Mouse (Mus musculus) kidney, embryonic 16.5 days (tissue): ENCODE results near the gene Prss34. TPM values are rescaled to one million over a fixed set of nuclear protein-coding genes. Genes with fewer than 3 reads are reported as not detected.

Experiments
- ATAC-seq: fragments of 200-750 bp; cut with Nextera tagmentation; 2 replicates; pipeline ENCODE4 v1.8.0; 2017; ENCODE audit warnings: moderate TSS enrichment; ENCODE audit not compliant: low FRiP score, low TSS enrichment
- H3K27ac ChIP-seq: fragments of 300-500 bp; sonication (generic); 2 replicates; pipeline ENCODE4 v1.5.1; 2014; ENCODE audit warnings: low read length
- H3K27me3 ChIP-seq: fragments of 300-500 bp; sonication (generic); 2 replicates; pipeline ENCODE4 v1.6.1; 2014; ENCODE audit warnings: low read length, control low read depth, mixed read lengths; ENCODE audit not compliant: insufficient read depth
- H3K36me3 ChIP-seq: fragments of 300-500 bp; sonication (generic); 2 replicates; pipeline ENCODE4 v1.6.1; 2014; ENCODE audit warnings: low read length, control low read depth, mixed read lengths; ENCODE audit not compliant: insufficient read depth
- H3K4me1 ChIP-seq: fragments of 300-500 bp; sonication (generic); 2 replicates; pipeline ENCODE4 v1.6.1; 2014; ENCODE audit warnings: low read length, control low read depth, mixed read lengths; ENCODE audit not compliant: insufficient read depth
- H3K4me2 ChIP-seq: fragments of 300-500 bp; sonication (generic); replicated peaks from 2 replicates; pipeline ENCODE4 v1.6.1; 2014; ENCODE audit warnings: low read depth, low read length
- H3K4me3 ChIP-seq: fragments of 300-500 bp; sonication (generic); 2 replicates; pipeline ENCODE4 v1.5.1; 2014; ENCODE audit warnings: mild to moderate bottlenecking, low read length
- H3K9ac ChIP-seq: fragments of 300-500 bp; sonication (generic); replicated peaks from 2 replicates; pipeline ENCODE4 v1.6.1; 2014; ENCODE audit warnings: low read length
- H3K9me3 ChIP-seq: fragments of 300-500 bp; sonication (generic); 2 replicates; pipeline ENCODE4 v1.6.1; 2016; ENCODE audit warnings: low read length, control low read depth
- WGBS: fragments of 180-500 bp; shearing (Covaris S2); extraction: QIAGEN DNeasy Blood & Tissue Kit; methylation state at CpG from one replicate; pipeline ENCODE4 v1.1.7; 2014; 5-methylcytosine and 5-hydroxymethylcytosine counted together
- polyA plus RNA-seq: library from polyadenylated mRNA; unstranded; fragments of >200 nt; fragmentation: Nextera tagmentation; extraction: Ambion mirVana; gene quantifications from 2 replicates; pipeline ENCODE4 v1.2.1, GENCODE M21; 2015

Gene Prss34
- 0.30 TPM in 1 of 2 replicates, not detected in the other for polyA plus RNA-seq

DNA sequence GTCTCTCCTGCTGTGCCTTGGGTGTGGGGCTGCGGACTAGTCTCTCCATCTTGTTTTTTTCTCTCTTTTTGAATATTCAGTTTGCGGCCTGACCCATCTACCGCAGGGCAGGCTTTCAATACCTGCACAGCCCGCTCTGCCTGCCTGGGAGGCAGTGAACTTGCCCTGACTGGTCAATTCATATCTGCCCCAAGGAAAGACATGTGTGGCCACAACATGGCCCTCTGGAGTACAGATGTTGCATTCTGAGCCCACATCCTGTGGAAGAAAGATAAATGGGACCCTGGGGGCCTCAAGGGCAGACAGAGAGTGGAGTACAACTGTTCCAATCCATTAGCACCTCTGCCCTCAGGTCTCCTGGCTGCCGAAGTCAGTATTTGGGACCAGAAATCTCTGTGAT, at the start of gene Prss34:
Gene Prss34, plus strand, starts transcription at position 301 of the 400 bp plus-strand sequence.
- no peaks in the 10 kb centered on the region for H3K36me3 ChIP-seq
- no peaks in the 10 kb centered on the region for H3K27me3 ChIP-seq
- 75% methylated on average over 5 of the region's 5 CpGs for WGBS
- no peak within 1 kb of the TSS for H3K4me3 ChIP-seq
- ATAC-seq, result no peak
- no peak within 1 kb of the TSS for H3K4me2 ChIP-seq
- no peaks in the 10 kb centered on the region for H3K4me1 ChIP-seq
- no peaks in the 10 kb centered on the region for H3K9me3 ChIP-seq
- H3K9ac ChIP-seq, result no peak within 1 kb of the TSS
- H3K27ac ChIP-seq, result no peak within 1 kb of the TSS

DNA sequence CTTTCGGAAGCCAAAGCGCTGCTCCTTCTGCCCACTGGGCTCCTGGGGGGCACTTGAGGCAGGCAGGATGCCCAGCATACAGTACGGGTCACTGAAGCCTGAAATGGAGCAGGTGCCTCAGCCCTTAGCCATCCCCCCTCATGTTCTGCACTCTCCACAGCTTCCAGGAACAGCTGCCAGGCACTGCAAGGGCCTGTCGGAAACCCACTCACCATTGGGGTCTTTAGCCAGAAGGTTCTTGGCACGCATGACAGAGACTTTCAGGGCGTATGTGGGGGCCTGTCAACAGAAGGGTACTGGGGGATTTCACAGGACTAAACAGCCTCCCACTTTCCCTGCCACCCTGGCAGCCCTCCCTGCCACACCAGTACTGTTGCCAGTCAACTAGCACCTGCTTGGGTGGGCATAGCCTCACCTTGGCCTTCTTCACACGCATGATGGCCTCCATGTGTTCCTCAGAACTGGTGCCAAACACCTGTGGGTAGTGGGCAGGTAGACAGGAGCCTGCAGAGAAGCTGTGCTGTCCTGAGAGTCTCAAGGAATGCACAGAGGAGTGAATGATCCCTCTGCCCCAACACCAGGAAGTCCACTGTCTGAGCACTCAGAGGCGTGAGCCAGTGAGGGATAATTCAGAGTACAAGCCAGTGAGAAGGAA, 47.9 kb upstream of the Prss34 start:
- no peaks in the 10 kb centered on the region for H3K9me3 ChIP-seq
- H3K27ac ChIP-seq, result no peak overlapping the region
- H3K4me1 ChIP-seq, result no peaks in the 10 kb centered on the region
- no peak for ATAC-seq
- WGBS, result 74% methylated on average over 8 of the region's 8 CpGs
- H3K4me3 ChIP-seq, result no peak overlapping the region
- H3K4me2 ChIP-seq, result no peak overlapping the region
- peaks cover 11% of the 10 kb centered on the region for H3K27me3 ChIP-seq
- no peaks in the 10 kb centered on the region for H3K36me3 ChIP-seq
- H3K9ac ChIP-seq, result no peak overlapping the region

DNA sequence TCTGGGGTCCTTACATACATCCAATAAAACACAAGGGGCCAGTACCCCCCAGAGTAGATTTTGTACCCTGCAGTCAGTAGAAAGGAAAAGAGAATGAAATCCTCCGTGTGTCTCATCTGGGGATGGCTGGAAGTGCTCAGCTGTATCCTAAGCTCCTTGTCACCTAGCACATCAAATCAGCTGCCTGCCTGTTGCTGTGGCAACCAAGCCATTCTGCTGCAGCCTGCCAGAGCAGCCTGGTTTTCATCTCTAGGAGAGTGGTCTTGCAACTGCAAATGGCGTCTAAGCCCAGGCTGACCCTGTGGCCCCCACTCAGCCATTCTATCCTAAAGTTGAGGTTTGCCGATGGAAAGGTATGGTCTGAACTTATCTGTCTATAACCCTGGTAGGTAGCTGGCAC, 45.6 kb upstream of the Prss34 start:
- Histone ChIP-seq H3K4me3 (no peak overlapping the region), H3K4me2 (no peak overlapping the region), H3K36me3 (no peaks in the 10 kb centered on the region), H3K9me3 (no peaks in the 10 kb centered on the region), H3K27ac (no peak overlapping the region), H3K9ac (no peak overlapping the region), H3K4me1 (peaks cover 10% of the 10 kb centered on the region; the same call in 1 of the 2 replicates), H3K27me3 (peaks cover 19% of the 10 kb centered on the region)
- 45% methylated on average over 3 of the region's 3 CpGs for WGBS
- ATAC-seq, result no peak

DNA sequence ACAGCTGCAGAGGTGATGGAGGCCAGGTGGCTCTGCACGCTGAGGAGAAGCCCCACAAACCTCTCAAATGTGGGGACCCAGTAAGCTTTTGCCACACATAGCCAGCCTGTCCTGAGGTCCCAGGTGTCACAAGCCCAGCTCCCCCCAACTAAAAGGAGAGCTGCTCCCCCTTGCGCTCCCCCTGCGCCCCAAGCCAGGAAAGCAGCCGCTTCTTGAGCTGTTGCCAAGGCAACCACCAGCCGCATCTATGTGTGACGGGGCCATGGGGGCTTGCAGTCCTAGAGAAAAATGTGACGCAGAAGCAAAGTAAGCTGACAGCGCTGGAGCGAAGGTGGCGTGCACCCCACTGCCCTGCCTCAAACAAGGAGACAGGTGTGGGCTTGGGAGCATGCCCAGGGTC, 44.4 kb upstream of the Prss34 start:
- H3K27me3 ChIP-seq, result peaks cover 19% of the 10 kb centered on the region
- no peak overlapping the region for H3K27ac ChIP-seq
- no peak overlapping the region for H3K9ac ChIP-seq
- ATAC-seq, result no peak
- H3K4me2 ChIP-seq, result no peak overlapping the region
- peaks cover 14% of the 10 kb centered on the region; the same call in 1 of the 2 replicates for H3K4me1 ChIP-seq
- no peaks in the 10 kb centered on the region for H3K9me3 ChIP-seq
- WGBS, result 40% methylated on average over 10 of the region's 10 CpGs
- peaks cover 3% of the 10 kb centered on the region; the same call in 1 of the 2 replicates for H3K36me3 ChIP-seq
- H3K4me3 ChIP-seq, result no peak overlapping the region

DNA sequence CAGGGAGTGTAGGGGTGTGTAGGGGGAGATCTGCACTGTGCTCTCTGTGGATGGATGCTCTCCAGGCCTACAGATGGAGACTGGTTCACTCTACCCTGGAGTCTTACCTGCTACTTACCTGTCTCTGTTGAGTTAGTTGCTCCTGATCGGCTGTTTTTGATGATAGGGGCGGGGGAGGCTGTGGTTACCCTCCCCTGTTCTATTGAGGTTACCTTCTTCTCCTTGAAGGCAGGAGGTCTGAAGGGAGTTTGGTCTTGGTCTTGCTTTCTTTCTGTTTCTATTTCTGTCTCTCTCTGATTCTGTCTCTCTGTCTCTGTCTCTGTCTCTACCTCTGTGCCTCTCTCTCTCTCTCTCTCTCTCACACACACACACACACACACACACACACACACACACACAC, 43.1 kb upstream of the Prss34 start:
- no peak overlapping the region for H3K4me2 ChIP-seq
- peaks cover 14% of the 10 kb centered on the region for H3K36me3 ChIP-seq
- H3K27me3 ChIP-seq, result peaks cover 19% of the 10 kb centered on the region
- H3K9ac ChIP-seq, result no peak overlapping the region
- H3K4me3 ChIP-seq, result no peak overlapping the region
- no peak overlapping the region for H3K27ac ChIP-seq
- ATAC-seq, result no peak
- H3K4me1 ChIP-seq, result peaks cover 14% of the 10 kb centered on the region; the same call in 1 of the 2 replicates
- H3K9me3 ChIP-seq, result no peaks in the 10 kb centered on the region
- WGBS, result 47% methylated on average over 2 of the region's 2 CpGs

DNA sequence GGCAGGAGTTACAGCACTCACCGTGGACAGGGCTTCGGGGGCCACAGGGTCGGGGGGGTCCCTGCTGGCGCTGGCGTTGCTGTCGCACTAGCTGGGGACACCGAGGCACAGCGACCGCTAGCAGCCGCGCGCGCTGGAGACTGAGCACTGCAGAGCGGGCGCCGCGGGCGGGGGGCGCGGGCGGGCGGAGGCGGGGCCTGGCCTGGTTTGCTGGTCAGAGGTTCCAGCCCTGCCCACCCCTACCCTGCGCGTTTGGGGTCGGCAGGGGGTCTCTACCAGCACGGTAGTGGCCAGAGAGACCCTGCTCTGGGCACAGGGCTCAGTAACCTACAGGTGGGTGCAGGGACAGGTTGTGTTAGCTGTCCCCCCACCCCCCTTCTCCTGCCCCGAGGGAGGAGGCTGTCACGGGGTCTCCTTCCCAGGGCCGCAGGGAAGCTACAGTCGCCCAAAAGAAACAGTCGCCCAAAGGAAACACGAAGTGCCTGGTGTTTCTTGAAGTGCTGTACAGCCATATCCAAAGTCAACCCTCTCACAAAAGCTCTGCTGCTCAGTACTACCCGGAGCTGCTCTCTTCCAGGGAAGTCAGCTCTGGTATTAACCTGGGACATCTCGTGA, 41.9 kb upstream of the Prss34 start, which contains the start of gene Baiap3:
Gene Baiap3, minus strand, starts transcription at position 225 of the 615 bp plus-strand sequence.
- ATAC-seq, result peak; percentile 29
- peak within 1 kb of the TSS; percentile 77 for H3K4me2 ChIP-seq
- peak within 1 kb of the TSS; percentile 46 for H3K4me3 ChIP-seq
- H3K4me1 ChIP-seq, result peaks cover 14% of the 10 kb centered on the region; the same call in 1 of the 2 replicates
- peaks cover 17% of the 10 kb centered on the region for H3K36me3 ChIP-seq
- H3K9ac ChIP-seq, result peak within 1 kb of the TSS; percentile 56
- no peak within 1 kb of the TSS for H3K27ac ChIP-seq
- H3K27me3 ChIP-seq, result peaks cover 19% of the 10 kb centered on the region
- 3% methylated on average over 32 of the region's 35 CpGs for WGBS
- no peaks in the 10 kb centered on the region for H3K9me3 ChIP-seq

DNA sequence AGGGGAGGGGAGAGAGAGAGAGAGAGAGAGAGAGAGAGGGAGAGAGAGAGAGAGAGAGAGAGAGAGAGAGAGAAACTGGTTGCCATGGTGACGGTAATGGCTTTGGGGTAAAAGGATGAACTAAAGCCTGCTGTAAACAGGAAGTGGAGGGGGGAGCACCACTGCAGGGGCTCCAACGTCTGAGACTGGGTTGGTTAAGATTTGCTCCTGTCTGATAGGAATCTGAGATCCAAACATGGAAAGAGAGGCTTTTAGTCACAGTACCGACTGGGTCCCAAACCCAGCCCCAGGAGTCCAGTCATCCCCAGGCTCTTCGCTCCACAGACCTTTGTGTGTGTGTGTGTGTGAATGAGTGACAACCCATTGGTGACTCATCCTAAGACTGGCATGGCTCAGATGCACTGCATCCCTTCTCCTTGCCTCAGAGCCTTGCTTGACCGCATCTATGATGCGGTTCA, 40.4 kb upstream of the Prss34 start:
- no peaks in the 10 kb centered on the region for H3K9me3 ChIP-seq
- no peak overlapping the region for H3K27ac ChIP-seq
- peaks cover 19% of the 10 kb centered on the region for H3K27me3 ChIP-seq
- no peak overlapping the region for H3K9ac ChIP-seq
- ATAC-seq, result no peak
- H3K36me3 ChIP-seq, result peaks cover 23% of the 10 kb centered on the region
- WGBS, result 52% methylated on average over 6 of the region's 6 CpGs
- peaks cover 14% of the 10 kb centered on the region; the same call in 1 of the 2 replicates for H3K4me1 ChIP-seq
- H3K4me3 ChIP-seq, result no peak overlapping the region
- H3K4me2 ChIP-seq, result no peak overlapping the region

DNA sequence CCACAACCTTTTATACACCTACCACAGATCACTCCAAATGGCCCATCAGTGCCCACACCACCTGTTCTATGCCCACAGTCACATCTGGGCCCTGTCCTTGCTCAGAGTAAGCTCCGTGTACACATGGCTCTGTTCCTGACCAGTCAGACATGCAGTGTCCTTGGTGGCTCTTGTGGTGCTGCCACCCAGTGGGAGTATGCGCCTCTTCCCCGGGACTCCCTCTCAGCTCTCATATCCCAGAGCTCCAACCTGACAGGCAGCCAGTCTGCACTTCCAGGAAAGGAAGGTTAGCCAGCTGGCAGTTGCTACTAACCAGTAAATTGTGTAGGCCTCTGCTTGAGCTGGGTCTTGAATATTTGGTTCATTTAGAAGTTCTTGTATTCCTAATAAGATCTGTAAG, 33.7 kb upstream of the Prss34 start:
- 70% methylated on average over 3 of the region's 3 CpGs for WGBS
- ATAC-seq, result no peak

DNA sequence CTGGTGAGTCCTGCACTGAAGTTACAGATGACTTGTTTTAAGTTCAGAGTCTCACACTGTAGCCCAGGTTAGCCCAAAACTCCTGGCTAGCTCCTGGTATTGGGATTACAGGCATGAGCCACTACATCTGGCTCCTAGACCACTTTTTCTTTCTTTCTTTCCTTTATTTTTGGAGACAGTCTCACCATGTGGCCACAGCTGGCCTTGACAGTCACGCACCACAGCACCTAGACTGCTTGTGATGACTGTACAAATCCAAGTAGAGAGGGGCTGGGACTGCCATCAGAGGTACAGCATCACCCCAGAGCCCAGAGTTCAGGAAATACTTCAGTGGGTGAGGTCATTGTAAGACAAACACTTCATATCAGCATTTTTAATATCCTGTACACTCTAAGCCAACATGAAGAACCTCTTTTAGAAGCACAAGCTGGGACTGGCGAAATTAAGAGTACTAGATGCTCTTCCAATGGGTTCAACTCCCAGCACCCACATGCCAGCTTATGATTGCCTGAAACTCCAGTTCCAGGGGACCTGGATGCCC, 27.3 kb upstream of the Prss34 start:
- Histone ChIP-seq H3K27me3 (no peaks in the 10 kb centered on the region), H3K4me2 (peak overlapping the region; percentile 100), H3K4me3 (peak overlapping the region; percentile 100), H3K27ac (no peak overlapping the region), H3K36me3 (peaks cover 44% of the 10 kb centered on the region), H3K9ac (0 out of 2 replicates have a peak overlapping the region, but pooled peaks have one; percentile 99), H3K9me3 (no peaks in the 10 kb centered on the region), H3K4me1 (peaks cover 30% of the 10 kb centered on the region)
- WGBS, result 75% methylated on average over 2 of the region's 2 CpGs
- ATAC-seq, result no peak

More for the DNA sequence above, 33.7 kb upstream of the Prss34 start:
- no peaks in the 10 kb centered on the region for H3K9me3 ChIP-seq
- H3K4me2 ChIP-seq, result no peak overlapping the region
- no peaks in the 10 kb centered on the region for H3K4me1 ChIP-seq
- no peak overlapping the region for H3K9ac ChIP-seq
- H3K36me3 ChIP-seq, result peaks cover 78% of the 10 kb centered on the region
- no peak overlapping the region for H3K27ac ChIP-seq
- H3K4me3 ChIP-seq, result no peak overlapping the region
- no peaks in the 10 kb centered on the region for H3K27me3 ChIP-seq
